Mouse (Mus musculus): ENCODE results near the gene Glis3.

DNA sequence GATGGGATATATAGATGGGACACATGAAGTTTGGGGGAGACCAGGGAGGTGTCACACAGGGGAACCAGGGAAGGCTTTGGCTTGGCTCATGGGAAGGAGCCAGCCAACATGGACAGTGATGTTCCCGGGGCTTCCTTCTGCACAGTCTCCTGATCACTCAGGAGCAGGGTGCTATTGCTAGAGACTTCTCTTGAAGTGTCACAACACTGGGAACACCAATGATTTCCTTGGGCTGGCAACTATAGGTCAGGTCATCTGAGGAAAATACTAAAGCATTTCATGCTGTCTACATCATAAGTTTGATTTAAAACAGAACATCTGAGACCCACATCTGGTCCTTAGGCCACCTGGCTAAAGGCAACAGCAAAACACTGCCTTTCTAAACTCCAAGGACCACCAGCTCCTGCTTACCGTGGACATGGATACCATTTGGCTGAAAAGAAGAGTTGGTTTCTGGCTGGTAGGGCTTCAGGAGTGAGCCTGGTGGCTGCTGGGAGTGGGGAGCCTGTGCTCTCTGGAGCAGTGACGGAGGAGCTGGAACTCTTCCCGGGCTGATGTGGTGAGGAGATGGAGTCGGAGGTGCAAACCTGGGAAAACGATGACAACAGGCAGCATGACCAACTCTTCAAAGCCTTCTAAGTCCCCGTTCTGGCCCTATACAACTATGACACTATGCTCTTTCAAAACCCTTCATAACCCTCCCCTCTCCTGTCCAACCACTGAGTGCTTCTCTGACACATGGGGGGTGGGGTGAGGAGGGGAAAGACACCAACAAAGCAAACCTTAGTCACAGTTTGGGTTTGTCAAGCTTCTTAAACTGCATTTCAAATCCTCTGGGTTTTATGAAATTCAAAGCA, 396.4 kb downstream of the Glis3 start:
- TF ChIP-seq GATA1 (IDR thresholded peaks at IDR 0.05; ENCODE audit: borderline replicate concordance, low read length), result no peak
- no peak for TF ChIP-seq FLI1 (IDR thresholded peaks at IDR 0.05; ENCODE audit: low read length)
